Mouse (Mus musculus): Measurements from ENCODE around the gene Klf8. TPM values are rescaled to one million over a fixed set of nuclear protein-coding genes. Genes with fewer than 3 reads are reported as not detected.
"Not testable (repeated sequence)": the region's sequence is repeated elsewhere in the genome, so short reads cannot be mapped to it uniquely, and the experiment has no call there.

The Klf8 gene
- total RNA-seq (2021) = under 1 TPM; 0.10 to 0.20 TPM
- long read RNA-seq, experiment 1 = 0 reads
- long read RNA-seq, experiment 2 = 0 reads

DNA sequence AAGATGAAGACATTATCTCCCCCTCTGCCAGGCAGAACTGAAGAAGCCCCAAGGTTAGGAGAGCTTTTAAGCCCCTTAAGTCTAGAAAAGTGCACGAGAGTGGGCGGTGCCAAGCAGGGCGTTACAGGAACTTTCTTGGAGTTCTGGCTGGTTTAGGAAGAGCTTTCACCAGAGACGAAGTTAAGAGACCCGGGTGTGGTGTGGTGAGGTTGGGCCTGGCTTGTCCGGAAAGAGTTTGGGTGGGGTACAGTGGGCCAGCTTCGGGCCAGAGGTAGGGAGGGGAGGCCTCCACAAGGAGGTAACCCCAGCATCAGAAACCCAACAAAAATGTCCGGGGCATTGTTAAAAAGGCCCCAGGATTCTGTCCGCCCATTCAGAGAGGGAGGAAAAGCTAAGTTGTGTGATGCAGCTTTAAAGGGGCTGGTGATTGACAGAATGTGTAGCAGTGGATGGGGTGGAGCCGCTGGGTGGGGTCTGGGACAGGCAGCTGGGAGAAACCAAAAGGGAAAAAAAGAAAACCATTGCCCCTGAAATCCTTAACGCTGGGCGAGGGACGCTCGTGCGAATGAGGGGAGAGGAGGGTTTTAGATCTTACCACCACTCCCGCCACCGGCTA lies at the start of gene Klf8:
TSS of gene Klf8 (plus strand) at position 163 of the 616 bp plus-strand sequence.
- no peak for DNase-seq
- intact Hi-C loops (cut with DNase I) = no loop called here
- Histone ChIP-seq H3K4me3 (peak within 1 kb of the TSS; percentile 73), H3K27ac (peak within 1 kb of the TSS; percentile 46)
- no peak for TF ChIP-seq CTCF (IDR thresholded peaks at IDR 0.05)

DNA sequence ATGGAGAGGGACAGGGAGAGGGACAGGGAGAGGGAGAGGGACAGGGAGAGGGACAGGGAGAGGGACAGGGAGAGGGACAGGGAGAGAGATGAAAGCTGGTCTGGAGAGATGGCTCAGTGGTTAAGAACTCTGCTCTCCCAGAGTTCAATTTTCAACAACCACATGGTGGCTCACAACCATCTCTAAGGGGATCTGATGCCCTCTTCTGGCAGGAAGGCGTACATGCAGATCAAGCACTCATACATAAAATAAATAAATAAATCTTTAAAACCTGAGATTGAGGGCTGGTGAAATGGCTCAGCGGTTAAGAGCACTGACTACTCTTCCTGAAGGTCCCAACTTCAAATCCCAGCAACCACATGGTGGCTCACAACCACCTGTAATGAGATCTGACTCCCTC lies 38.1 kb upstream of the Klf8 start:
- intact Hi-C loops (cut with DNase I); H3K27ac ChIP-seq; H3K4me3 ChIP-seq; DNase-seq: not testable (repeated sequence)
- TF ChIP-seq CTCF (IDR thresholded peaks at IDR 0.05) = peak; percentile 44

DNA sequence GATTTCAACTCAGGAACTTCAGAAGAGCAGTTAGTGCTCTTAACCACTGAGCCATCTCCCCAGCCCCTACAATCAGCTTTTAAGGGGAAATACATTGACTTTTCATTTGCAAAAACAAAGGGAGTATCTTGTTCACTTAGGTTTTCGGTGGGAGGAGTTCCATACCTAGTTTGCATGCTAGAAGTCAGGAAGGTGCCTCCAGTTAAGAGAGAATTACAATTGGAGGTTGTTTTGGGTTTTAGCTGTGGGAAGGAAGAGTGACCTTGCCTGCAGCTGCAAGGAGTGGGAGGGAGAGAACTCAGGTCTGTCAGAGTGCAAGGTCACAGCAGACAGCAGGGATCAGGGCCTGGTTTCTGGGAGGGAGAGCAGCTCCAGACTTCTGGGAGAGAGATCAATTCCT lies 26.2 kb upstream of the Klf8 start:
- TF ChIP-seq CTCF (IDR thresholded peaks at IDR 0.05) = no peak
- no peak overlapping the region for H3K4me3 ChIP-seq
- intact Hi-C loops (cut with DNase I) = no loop called here

DNA sequence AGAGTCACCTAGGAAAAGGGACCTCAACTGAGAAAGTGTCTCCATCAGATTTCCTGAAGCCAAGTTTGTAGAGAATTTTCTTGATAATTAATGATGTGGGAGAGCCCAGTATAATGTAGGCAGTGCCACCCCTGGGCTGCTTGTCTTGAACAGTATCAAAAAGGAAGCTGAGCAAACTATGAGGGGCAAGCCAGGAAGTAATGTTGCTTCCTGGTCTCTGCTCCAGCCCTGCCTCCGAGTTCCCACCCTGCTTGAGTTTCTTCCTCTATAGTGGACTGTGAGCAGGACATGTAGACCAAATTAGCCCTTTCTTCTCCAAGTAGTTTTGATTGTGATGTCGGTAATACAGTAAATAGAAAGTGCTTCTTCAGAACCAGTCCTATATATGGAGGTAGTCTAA lies 6.0 kb upstream of the Klf8 start:
- Histone ChIP-seq H3K27ac (no peak overlapping the region), H3K4me3 (no peak overlapping the region)
- intact Hi-C loops (cut with DNase I) = no loop called here
- no peak for DNase-seq
- TF ChIP-seq CTCF (IDR thresholded peaks at IDR 0.05) = no peak

More for the DNA sequence above, 26.2 kb upstream of the Klf8 start:
- no peak for DNase-seq
- no peak overlapping the region for H3K27ac ChIP-seq

DNA sequence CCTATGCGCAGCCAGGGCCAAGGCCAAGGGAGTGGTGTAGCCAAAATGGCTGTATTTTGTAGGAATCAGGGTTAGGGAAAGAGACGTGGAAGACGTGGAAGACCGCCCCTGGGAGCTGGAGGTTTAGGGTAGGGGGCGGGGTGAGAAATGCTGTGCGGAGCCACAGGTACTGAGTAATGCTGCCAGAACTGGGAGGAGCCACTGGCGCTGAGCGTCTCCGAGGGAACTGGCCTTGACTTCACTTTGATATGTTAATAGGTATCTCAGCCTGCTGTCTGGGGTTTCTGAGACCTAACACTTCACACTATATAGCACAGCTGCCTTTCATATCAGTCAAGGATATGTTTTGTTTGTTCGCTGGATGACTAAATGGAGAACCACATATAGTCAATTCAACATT lies 4.0 kb upstream of the Klf8 start:
- intact Hi-C loops (cut with DNase I) = no loop called here
- TF ChIP-seq CTCF (IDR thresholded peaks at IDR 0.05) = no peak
- H3K4me3 ChIP-seq = no peak overlapping the region
- DNase-seq = no peak
- no peak overlapping the region for H3K27ac ChIP-seq

DNA sequence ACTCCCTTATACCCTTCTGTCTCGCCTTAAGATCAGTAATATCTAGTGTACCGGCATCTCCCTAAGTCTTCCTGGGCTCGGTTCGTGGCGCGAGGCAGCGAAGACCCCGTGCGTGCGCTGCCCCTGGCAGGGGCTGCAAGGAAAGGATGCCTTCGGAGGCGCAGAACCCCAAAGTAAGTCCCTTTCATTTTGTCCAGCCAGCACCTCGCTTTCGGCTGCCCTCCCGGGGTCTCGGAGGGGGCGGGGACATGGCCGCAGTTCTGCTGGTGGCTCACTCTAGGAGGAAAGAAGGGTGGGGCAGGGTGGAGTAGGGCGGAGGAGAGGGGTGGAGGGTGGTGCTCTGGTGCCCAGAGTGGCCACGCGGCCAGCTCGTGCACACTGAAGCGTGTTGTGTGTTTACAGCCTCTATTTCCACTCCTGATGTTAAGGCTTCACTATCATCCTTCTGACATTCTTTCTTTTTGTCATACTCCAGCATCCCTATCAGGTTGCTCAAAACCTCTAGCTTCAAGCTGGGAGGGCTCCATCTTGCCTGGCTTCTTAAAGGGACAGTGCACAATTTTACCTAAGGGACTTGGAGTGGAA lies 746 bp downstream of the Klf8 start:
- intact Hi-C loops (cut with DNase I) = no loop called here

DNA sequence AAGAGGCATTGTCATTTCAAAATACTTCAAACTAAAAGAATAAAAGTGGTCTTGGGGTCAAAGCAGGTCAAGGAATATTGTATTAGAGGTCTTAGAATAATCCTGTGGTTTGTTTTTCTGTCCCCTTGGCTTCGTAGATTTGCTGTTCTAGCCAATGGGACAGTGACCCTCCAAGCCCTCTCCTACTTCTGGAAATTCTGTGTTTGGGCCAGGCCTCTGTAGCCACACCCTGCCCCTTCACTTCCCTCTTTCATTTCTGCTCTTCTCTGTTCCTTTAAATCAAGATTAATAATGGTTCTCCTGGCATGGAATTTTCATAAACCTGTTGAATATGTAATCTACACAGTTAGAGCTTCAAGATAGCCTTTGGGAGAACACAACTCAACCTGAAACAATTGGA lies 17.0 kb downstream of the Klf8 start:
- Histone ChIP-seq H3K4me3 (no peak overlapping the region), H3K27ac (no peak overlapping the region)
- no peak for TF ChIP-seq CTCF (IDR thresholded peaks at IDR 0.05)
- no peak for DNase-seq
- intact Hi-C loops (cut with DNase I) = no loop called here

More for the DNA sequence above, 746 bp downstream of the Klf8 start:
- no peak for TF ChIP-seq CTCF (IDR thresholded peaks at IDR 0.05)
- H3K4me3 ChIP-seq = peak overlapping the region; percentile 73
- no peak for DNase-seq
- peak overlapping the region; percentile 46 for H3K27ac ChIP-seq

DNA sequence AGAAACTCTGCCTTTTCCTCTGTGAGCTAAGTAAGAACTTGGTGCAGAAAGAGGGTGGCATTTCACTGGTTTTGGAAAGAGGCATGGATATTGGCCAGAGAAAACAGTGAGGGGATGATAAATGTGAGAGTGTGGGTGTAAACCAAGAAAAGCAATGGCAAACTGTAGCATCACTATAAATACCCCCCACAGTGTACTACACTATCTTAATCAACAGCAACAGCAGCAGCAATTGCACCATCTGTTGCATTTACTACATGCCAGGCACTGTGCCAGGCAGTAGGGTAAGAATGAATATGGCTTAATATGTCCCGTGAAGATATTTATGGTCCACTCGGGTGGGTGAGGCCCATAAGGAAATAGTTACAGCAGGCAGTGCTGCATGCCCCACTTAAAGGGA lies 18.2 kb downstream of the Klf8 start:
- TF ChIP-seq CTCF (IDR thresholded peaks at IDR 0.05) = no peak
- DNase-seq = no peak
- intact Hi-C loops (cut with DNase I) = no loop called here
- Histone ChIP-seq H3K4me3 (no peak overlapping the region), H3K27ac (no peak overlapping the region)

DNA sequence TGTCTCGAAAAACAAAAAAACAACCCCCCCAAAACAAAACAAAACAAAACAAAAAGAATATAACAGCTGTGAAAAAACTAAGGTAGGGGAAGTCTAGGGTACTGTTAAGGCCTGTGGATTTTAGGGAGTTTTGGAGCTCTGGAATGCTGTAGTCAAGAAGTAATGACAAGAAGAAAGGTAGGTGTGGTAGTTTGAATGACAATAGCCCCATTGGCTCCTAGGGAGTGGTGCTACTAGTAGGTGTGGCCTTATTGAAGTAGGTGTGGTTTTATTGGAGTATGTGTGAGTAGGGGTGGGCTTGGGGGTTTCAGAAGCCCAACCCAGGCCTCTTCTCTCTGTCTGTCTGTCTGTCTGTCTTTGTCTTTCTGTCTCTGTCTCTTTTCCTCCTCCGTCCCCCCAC lies 44.9 kb downstream of the Klf8 start:
- Histone ChIP-seq H3K4me3 (no peak overlapping the region), H3K27ac (no peak overlapping the region)
- intact Hi-C loops (cut with DNase I) = no loop called here
- no peak for TF ChIP-seq CTCF (IDR thresholded peaks at IDR 0.05)
- no peak for DNase-seq

DNA sequence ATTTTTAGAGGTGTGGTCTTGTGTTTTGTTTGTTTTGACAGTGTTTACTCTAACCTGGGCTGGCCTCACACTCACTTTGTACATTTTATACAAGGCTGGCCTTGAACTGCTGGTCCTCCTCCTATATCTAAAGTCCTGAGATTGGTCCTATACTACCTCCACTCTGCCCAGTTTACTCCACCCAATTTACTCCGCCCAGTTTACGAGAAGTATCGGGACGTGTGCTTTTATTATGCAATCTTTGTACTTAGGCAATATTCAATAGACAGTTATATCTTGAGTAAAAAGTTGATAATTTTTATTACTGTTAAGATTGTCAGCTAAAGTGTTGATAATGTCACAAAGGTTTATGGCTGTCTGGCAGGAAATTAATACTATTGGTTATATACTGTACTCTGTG lies 74.1 kb downstream of the Klf8 start:
- intact Hi-C loops (cut with DNase I) = no loop called here
- DNase-seq = no peak
- H3K27ac ChIP-seq = no peak overlapping the region
- TF ChIP-seq CTCF (IDR thresholded peaks at IDR 0.05) = no peak
- no peak overlapping the region for H3K4me3 ChIP-seq

DNA sequence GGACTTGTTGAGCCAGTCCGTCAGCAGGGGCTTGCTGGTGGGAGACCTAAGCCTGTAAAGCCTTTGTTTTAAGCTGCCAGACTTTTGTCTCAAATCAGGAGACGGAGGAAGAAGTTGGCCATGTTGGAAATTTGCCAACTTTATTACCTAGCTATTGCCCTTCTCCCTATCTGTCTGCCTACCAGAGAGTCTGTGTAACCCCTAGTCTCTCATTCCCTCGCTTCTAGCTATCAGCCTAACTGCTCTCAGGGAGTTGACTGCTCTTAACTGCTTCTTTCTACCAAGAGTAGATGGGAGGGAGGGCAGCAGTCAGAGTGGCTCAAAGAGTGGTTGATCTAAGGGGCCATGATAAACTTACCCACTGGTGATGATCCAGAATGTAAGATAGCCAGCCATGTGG lies 85.8 kb downstream of the Klf8 start:
- Histone ChIP-seq H3K27ac (no peak overlapping the region), H3K4me3 (no peak overlapping the region)
- intact Hi-C loops (cut with DNase I) = no loop called here
- TF ChIP-seq CTCF (IDR thresholded peaks at IDR 0.05) = no peak
- DNase-seq = no peak

DNA sequence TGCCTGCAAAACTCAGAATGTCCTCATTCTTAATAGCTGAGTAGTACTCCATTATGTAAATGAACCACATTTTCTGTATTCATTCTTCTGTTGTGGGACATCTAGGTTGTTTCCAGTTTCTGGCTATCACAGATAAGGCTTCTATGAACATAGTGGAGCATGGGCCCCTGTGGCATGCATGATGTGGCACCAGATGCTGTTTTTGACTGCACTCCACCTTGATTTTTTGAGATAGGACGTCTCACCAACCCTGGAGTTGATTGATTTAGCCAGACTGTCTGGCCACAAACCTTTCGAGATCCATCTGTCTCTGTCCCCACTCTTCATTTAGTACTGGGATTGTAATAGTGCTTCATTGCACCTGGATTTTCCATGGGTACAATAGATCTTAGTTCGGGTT lies 96.9 kb downstream of the Klf8 start:
- H3K27ac ChIP-seq; intact Hi-C loops (cut with DNase I); DNase-seq; H3K4me3 ChIP-seq: not testable (repeated sequence)

DNA sequence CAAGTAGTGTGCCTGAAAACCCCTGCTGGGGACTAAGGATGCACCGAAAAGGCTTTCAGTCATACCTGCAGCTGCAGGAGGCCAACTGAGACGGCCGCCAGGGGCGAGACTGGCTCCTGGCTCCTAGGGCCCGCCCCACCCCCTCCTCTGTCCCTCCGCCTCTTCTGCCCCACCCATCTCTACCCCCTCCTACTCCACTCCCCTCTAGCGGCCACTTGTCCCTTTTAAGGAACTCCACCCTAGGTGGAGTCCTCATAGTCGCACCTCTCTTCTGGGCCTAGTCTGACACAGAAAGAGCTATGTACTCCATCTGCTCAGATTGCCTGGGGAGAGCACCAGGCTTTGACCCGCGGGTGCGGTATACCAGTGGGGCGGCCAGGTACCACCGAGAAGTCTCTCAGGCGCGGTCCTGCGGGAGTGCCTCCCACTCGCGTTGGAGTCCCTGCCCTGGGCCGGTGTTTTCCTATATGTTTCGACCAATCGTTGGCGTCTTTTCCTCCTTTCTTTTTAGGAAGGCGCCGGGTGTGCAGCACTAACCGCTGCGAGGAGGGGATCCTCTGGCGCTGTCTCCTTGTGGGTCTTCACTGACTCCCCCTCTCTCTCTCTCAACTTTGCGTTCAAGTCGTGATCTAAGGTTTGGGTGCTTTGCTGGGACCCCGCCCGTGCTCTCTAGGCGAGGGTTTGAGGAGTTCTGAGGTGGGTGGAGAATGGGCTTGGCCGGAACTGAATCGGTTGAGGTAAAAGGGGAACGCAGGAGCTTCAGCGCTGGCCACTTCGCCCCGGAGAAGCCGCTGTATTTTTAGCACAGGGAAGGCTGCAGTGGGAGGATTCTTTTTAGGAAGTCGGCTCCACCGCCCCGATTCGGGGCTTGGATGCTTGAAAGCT lies 122.3 kb downstream of the Klf8 start:
- peak overlapping the region; percentile 43 for H3K27ac ChIP-seq
- peak; percentile 33 for DNase-seq
- H3K4me3 ChIP-seq = peak overlapping the region; percentile 78
- intact Hi-C loops (cut with DNase I) = loop anchor here (10.0 kb wide), 1 partner anchor 205 kb away; no protein-coding TSS in a partner anchor
- no peak for TF ChIP-seq CTCF (IDR thresholded peaks at IDR 0.05)

Data from gastrocnemius, adult 2 months (tissue).